Mouse (Mus musculus): ENCODE results near the gene Aldh1l1. TPM values are rescaled to one million over a fixed set of nuclear protein-coding genes. Genes with fewer than 3 reads are reported as not detected.

Gene Aldh1l1
- total RNA-seq, 2 experiments from 2014 or later: 44.5 to 57.4 TPM

- no peak for DNase-seq (ENCODE audit: extremely low spot score in 1 of 2, low spot score in 2 of 2)
- intact Hi-C loops (cut with DNase I): no loop called here
Observed at GRCm38 (mm10) chr6:90602304-90602703, 116.1 kb downstream of the Aldh1l1 start.

- intact Hi-C loops (cut with DNase I): no loop called here
- no peak for DNase-seq (ENCODE audit: extremely low spot score in 1 of 2, low spot score in 2 of 2)
Observed at GRCm38 (mm10) chr6:90603126-90603525, 116.9 kb downstream of the Aldh1l1 start.

GRCm38 (mm10) chr6:90604130-90604529 lies 117.9 kb downstream of the Aldh1l1 start:
- DNase-seq (ENCODE audit: extremely low spot score in 1 of 2, low spot score in 2 of 2): no peak
- intact Hi-C loops (cut with DNase I): no loop called here

- DNase-seq (ENCODE audit: extremely low spot score in 1 of 2, low spot score in 2 of 2): peak; percentile 69 to 94
Observed at GRCm38 (mm10) chr6:90604533-90605297, 118.5 kb downstream of the Aldh1l1 start, which contains the start of gene Slc41a3. Slc41a3 (plus strand) TSS chr6:90604725.

GRCm38 (mm10) chr6:90605298-90605665 lies 119.1 kb downstream of the Aldh1l1 start:
- DNase-seq (ENCODE audit: extremely low spot score in 1 of 2, low spot score in 2 of 2): no peak
- intact Hi-C loops (cut with DNase I): no loop called here

More at GRCm38 (mm10) chr6:90604533-90605297, 118.5 kb downstream of the Aldh1l1 start, which contains the start of gene Slc41a3:
- intact Hi-C loops (cut with DNase I): no loop called here

GRCm38 (mm10) chr6:90606538-90606937 lies 120.3 kb downstream of the Aldh1l1 start:
- peak in 1 of 2 experiments; percentile 65 for DNase-seq (ENCODE audit: extremely low spot score in 1 of 2, low spot score in 2 of 2)
- intact Hi-C loops (cut with DNase I): loop anchor here (2.0 kb wide), 1 partner anchor 124 kb away; no protein-coding TSS in a partner anchor

- peak; percentile 36 to 68 for DNase-seq (ENCODE audit: extremely low spot score in 1 of 2, low spot score in 2 of 2)
- intact Hi-C loops (cut with DNase I): loop anchor here (2.0 kb wide), 1 partner anchor 124 kb away; no protein-coding TSS in a partner anchor
Observed at GRCm38 (mm10) chr6:90607196-90607595, 121.0 kb downstream of the Aldh1l1 start.

GRCm38 (mm10) chr6:90608186-90608585 lies 122.0 kb downstream of the Aldh1l1 start:
- no peak for DNase-seq (ENCODE audit: extremely low spot score in 1 of 2, low spot score in 2 of 2)
- intact Hi-C loops (cut with DNase I): no loop called here

- intact Hi-C loops (cut with DNase I): no loop called here
- DNase-seq (ENCODE audit: extremely low spot score in 1 of 2, low spot score in 2 of 2): no peak
Observed at GRCm38 (mm10) chr6:90610248-90610647, 124.0 kb downstream of the Aldh1l1 start.

- intact Hi-C loops (cut with DNase I): no loop called here
- no peak for DNase-seq (ENCODE audit: extremely low spot score in 1 of 2, low spot score in 2 of 2)
Observed at GRCm38 (mm10) chr6:90613277-90613676, 127.0 kb downstream of the Aldh1l1 start.

- intact Hi-C loops (cut with DNase I): no loop called here
- DNase-seq (ENCODE audit: extremely low spot score in 1 of 2, low spot score in 2 of 2): no peak
Observed at GRCm38 (mm10) chr6:90615362-90615761, 129.1 kb downstream of the Aldh1l1 start.

- intact Hi-C loops (cut with DNase I): no loop called here
Observed at GRCm38 (mm10) chr6:90615991-90616390, 129.8 kb downstream of the Aldh1l1 start.

GRCm38 (mm10) chr6:90616481-90616880 lies 130.3 kb downstream of the Aldh1l1 start:
- intact Hi-C loops (cut with DNase I): no loop called here
- no peak for DNase-seq (ENCODE audit: extremely low spot score in 1 of 2, low spot score in 2 of 2)

More at GRCm38 (mm10) chr6:90615991-90616390, 129.8 kb downstream of the Aldh1l1 start:
- DNase-seq (ENCODE audit: extremely low spot score in 1 of 2, low spot score in 2 of 2): no peak

- no peak for DNase-seq (ENCODE audit: extremely low spot score in 1 of 2, low spot score in 2 of 2)
- intact Hi-C loops (cut with DNase I): no loop called here
Observed at GRCm38 (mm10) chr6:90618274-90618673, 132.0 kb downstream of the Aldh1l1 start.

- intact Hi-C loops (cut with DNase I): no loop called here
- DNase-seq (ENCODE audit: extremely low spot score in 1 of 2, low spot score in 2 of 2): peak in 1 of 2 experiments; percentile 71
Observed at GRCm38 (mm10) chr6:90618821-90619636, 132.8 kb downstream of the Aldh1l1 start.

GRCm38 (mm10) chr6:90619936-90620335 lies 133.7 kb downstream of the Aldh1l1 start:
- intact Hi-C loops (cut with DNase I): no loop called here

GRCm38 (mm10) chr6:90620791-90621583 lies 134.8 kb downstream of the Aldh1l1 start:
- intact Hi-C loops (cut with DNase I): no loop called here
- no peak for DNase-seq (ENCODE audit: extremely low spot score in 1 of 2, low spot score in 2 of 2)

More at GRCm38 (mm10) chr6:90619936-90620335, 133.7 kb downstream of the Aldh1l1 start:
- no peak for DNase-seq (ENCODE audit: extremely low spot score in 1 of 2, low spot score in 2 of 2)

- intact Hi-C loops (cut with DNase I): no loop called here
- DNase-seq (ENCODE audit: extremely low spot score in 1 of 2, low spot score in 2 of 2): no peak
Observed at GRCm38 (mm10) chr6:90621584-90621890, 135.3 kb downstream of the Aldh1l1 start.

Measured in left cerebral cortex, postnatal 10 days (tissue).